Mouse (Mus musculus) G1E (cell line): ENCODE results near the gene Lhfpl2.

Source experiments
- CTCF ChIP-seq: IDR thresholded peaks from 2 replicates; pipeline ENCODE4 v1.5.1; 2012; ENCODE audit warnings: low read depth, low read length, inconsistent platforms, mixed read lengths
- GATA1 ChIP-seq: IDR thresholded peaks from 2 replicates; pipeline ENCODE4 v1.6.1; 2012; ENCODE audit warnings: borderline replicate concordance, low read length, inconsistent platforms, mixed read lengths
- TAL1 ChIP-seq: conservative IDR thresholded peaks from 2 replicates; pipeline ENCODE4 v1.6.1; 2012; ENCODE audit warnings: low read depth, low read length, inconsistent platforms, mixed read lengths

DNA sequence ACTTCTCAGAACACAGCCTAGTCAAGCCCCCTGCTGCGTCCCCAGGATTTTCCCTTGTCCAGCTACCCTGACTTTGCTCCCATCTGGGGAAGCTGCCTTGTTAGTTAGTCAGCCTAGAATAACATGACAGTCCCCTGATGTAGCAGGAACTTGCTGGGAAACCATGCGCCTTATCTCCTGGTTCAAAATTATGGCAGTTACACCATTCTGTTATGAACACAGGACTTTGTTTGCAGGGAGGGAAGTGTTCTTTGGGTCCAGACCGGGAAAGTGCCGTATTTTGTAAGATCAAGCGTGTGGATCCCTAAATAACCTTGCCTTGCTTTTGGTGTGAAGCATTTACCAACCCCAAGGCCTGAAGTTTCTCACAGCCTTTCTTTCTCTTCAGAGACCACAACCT lies 114.0 kb downstream of the Lhfpl2 start:
- no peak for TF ChIP-seq TAL1
- no peak for TF ChIP-seq GATA1
- TF ChIP-seq CTCF = no peak
